Mouse (Mus musculus) MEL (cell line): ENCODE measurements around the gene Psmb10.

Source experiments
- MEF2A ChIP-seq: IDR thresholded peaks from 2 replicates; pipeline ENCODE4 v1.6.1; 2014; ENCODE audit warnings: low read depth, mild to moderate bottlenecking, inconsistent platforms, low read length, improper control_type of control experiment; ENCODE audit not compliant: poor library complexity, insufficient replicate concordance, severe bottlenecking; ENCODE audit errors: extremely low read depth
- POLR2A ChIP-seq, 2 experiments: IDR thresholded peaks; 2 replicates each; pipeline ENCODE4 v1.6.1; 2011 to 2012; ENCODE audit warnings: low read length in 2 of 2, mild to moderate bottlenecking in 2 of 2, control low read depth in 1 of 2, improper control_type of control experiment in 1 of 2, low read depth in 1 of 2, moderate library complexity in 1 of 2; ENCODE audit not compliant: control insufficient read depth in 1 of 2, insufficient read depth in 1 of 2, poor library complexity in 1 of 2
- POLR2AphosphoS2 ChIP-seq: IDR thresholded peaks from 2 replicates; pipeline ENCODE4 v1.6.1; 2011; ENCODE audit warnings: low read length, improper control_type of control experiment
- ZNF384 ChIP-seq: IDR thresholded peaks from 2 replicates; pipeline ENCODE4 v1.6.1; 2012; ENCODE audit warnings: low read depth, mild to moderate bottlenecking, inconsistent platforms, low read length, improper control_type of control experiment

DNA sequence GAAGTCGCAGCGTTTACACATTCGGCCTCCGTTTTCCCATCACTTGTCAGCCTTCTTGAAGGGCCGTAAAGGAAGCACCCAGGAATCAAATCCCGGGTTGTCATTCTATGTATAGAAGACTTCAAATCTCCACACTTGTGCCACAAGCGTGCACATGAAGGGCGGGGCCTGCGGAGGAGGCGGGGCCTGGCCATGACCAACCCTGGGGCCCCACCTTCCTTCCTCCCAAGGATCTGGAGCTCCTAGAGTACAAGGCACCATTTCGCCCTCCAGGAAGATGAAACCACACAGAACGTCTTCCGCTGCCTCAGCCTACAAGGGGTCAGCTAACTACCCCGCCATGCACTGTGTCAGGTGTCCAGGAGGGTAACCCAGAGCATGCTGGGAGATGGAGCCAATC is 22.9 kb upstream of the Psmb10 start:
- TF ChIP-seq POLR2AphosphoS2 (no peak), ZNF384 (no peak), POLR2A (IDR thresholded peaks at IDR 0.05; ENCODE audit: control insufficient read depth in 1 of 2, insufficient read depth in 1 of 2, low read depth in 1 of 2, low read length in 2 of 2, poor library complexity in 1 of 2) (no peak), MEF2A (no peak)
